Mouse (Mus musculus) cerebellum, adult 18-20 months (tissue): ENCODE results near the gene Nudcd3.

Experiments
- DNase-seq, 2 experiments: peaks; one replicate each; pipeline ENCODE4 v3.0.0; 2021

Nudcd3 gene

DNA sequence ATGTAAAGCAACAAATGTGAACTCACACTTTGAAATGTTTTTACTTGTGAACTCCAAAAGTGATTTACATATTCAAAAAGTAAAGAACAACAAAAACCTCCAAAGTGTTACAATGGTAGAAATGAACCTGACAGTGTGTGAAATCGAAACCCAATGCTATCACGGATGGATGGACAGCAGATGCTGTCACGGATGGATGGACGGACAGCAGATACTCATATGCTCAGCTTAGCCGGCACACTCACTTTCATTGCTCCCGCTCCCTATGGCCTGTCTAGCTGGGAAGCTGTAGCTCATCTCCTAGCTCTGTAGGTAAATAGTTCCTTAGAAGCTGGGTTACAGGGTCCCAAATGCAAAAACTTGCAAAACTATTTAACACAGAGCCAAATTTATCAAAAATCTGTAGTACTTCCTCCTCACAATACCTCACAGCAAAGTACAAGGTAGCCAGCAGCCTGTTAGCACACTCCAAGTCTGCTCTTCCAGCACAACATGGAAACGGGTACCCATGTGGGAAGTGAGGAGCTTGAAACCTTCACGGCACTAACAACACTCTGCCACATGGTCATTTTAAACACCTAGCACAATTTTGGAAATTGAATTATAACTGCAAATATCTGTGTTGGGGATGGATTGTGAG is 22.3 kb downstream of the Nudcd3 start:
- DNase-seq = no peak

DNA sequence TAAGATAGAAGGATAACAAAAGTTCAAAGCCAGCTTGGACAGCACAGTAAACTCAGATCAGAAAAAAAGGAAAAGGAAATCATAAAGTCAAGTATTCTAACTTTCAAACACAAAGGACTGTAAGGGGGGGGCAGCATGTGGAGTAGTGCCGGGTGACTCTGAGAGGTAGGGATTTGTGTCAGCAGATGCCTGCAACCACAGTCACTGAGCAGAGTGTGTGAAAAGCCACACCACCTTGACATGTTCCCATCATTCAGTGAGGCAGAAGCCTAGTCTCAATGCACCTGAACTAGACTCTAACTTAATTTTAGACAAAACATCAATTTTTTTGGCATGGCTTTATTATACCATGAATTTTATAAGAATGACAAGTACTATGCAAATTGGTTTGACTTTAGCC is 24.7 kb downstream of the Nudcd3 start:
- no peak for DNase-seq

DNA sequence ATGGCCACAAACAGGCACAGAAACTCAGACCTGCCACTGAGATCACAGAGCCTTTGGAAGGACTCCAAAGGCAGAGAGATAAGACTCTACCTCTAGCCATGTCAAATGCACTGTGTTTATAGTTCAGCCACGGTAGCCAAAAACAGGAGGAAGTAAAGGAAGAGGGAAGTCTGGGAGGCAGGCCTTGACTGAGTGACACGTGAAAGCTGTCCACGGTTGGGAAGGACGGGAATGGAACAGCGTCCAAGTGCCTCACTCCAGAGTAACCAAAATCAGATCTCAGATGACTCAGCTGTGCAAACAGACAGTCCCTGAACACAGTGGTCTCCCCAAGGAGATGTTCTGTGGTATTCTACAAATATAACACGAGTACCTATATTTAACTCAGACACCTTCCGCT is 25.5 kb downstream of the Nudcd3 start:
- DNase-seq = peak in 1 of 2 experiments; percentile 39

DNA sequence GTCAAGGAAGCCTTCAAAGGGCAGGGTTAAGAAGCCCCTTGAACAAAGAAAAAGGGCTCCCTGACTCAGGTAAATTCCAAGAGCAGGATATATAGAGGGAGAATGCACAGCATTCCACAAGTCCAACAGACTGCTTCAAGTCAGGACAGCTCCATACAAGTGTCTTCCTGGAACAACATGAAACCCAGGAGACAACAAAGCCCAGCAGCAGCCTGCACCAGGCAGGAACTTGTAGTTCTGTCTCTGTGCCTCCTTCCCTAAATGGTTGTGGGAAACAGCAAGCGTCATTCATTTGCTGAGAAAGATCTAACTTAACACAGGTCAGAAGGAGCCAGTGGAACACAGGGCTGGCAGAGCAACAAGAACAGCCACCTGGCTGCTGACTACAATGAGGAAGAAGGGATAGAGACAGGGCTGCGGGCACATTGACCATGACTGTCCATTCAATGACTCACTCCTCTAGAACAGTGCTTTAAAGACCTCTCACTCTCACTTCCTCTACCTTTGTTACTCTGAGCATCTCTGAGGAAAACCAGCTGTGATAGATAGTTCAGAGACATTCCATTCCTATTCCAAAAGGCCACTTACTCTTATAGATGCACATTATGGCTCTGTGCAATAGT is 31.1 kb downstream of the Nudcd3 start:
- DNase-seq = peak in 1 of 2 experiments; percentile 56

DNA sequence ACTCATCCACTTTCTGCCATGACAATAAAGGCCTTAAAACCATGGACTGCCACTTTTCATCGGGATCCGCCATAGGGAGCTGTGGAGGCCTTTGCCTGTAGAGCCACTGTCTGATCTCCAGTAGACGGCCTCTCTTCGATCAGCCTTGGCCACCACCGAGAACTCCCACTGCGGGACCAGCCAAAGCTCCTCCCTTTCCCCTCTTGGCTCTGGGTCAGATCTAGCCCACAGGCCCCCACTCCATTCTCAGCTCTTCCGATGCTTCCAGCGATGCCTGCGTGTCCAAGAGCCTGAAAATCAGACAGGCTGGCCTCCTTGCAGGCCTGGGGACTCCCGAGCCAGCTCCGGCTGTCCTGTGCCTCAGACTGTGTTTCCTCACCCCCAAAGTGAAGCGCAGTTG is 33.9 kb downstream of the Nudcd3 start:
- DNase-seq = no peak

DNA sequence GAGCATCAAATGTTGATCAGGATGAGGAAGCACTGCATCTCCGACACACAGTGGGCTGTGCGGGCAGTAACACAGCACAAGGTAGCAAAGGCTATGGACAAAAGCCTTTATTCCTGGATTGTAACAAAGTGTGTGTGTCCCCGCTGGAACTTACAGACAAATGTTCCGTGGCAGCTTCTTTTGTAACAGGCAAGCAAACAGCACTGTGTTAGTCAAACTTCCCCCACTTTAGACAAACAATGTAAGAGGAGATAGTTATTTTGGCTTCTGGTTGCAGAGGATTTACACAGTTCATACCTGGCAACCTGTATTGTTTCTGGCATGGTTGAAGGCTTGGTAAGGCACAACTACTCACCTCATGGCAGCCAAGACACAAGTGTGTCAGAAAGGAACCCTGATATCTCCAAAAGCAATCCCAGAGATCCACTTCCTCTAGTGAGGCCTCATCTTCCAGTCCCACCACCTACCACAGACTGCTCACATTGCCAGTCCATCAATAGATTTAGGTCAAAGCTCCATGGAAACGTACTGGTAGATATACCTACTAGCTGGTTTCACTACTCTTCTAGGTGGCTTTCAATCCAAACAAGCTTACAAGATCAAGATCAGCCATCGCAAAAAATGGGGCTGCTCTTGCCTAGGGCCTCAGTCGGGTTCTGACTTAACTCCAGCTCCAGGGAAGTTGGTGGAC is 34.7 kb downstream of the Nudcd3 start:
- DNase-seq = no peak

DNA sequence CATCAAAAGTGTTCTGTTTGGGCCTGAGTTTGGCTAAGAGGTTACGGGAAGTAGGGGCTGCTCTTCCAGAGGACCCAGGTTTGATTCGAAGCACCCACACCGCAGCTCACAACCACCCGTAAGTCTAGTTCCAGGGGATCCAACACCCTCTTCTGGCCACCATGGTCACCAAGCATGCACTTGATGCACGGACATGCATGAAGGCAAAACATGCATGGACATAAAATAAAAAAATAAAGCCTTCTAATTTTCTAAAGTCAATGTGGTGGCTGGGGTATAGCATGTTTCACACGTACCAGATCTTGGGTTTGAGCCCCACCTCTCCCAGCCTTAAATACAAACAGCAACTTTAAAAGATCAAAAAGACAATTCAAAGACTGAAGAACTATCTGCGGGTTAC is 35.4 kb downstream of the Nudcd3 start:
- DNase-seq = no peak

DNA sequence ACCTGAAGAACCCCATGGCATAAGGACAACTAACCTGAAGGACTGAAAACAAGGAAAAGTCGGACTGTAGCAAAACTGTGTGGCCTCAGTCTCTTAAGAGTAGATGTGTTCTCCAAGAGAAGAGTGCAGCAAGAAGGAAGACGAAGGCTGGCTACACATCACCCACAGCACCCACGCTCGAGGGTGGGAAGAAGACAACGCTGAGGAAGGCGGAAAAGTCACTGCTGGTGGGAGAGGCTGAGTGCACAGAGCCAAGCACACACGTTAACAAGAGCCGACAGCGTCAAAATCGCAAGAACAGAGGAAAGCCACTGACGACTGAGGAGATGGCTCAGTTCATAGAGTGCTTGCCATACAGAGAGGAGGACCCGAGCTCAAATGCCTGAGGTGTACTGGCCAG is 36.5 kb downstream of the Nudcd3 start:
- DNase-seq = no peak

DNA sequence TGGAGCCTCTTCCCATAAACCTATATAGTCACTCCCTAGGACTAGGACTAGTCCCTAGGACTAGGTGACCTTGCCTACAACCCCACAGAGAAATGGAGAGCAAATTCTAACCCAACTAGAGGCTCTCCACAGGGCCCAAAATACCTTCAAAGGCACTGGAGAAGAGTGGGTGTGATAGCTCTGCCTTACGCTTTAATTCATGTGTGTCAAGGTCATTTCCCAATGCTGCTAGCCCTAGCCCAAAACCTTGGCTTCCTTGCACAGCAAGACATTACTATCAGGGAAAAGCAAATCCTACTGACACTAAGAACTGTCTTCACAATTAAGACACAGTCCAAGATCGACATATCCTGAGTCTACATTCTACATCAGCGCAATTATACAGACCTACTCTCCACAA is 37.2 kb downstream of the Nudcd3 start:
- DNase-seq = no peak

DNA sequence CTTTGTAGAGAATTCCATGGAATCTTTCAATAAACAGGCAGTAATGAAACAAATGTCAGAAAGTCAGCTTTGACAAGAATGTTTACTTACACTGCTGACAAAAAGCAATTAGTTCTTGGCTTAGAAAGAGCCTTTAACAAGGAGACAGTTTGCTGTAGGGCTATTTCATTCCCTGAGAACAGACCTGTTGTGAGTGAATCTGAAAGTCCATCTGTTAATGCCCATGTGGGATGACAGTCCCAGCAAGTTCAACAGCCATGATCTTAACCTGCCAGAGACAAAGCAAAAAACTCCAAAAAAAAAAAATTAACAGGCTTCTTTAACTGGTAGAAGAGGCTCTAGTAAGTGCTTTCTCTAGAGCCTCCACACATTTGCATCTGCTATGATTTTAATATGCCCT is 38.7 kb downstream of the Nudcd3 start:
- peak in 1 of 2 experiments; percentile 41 for DNase-seq

DNA sequence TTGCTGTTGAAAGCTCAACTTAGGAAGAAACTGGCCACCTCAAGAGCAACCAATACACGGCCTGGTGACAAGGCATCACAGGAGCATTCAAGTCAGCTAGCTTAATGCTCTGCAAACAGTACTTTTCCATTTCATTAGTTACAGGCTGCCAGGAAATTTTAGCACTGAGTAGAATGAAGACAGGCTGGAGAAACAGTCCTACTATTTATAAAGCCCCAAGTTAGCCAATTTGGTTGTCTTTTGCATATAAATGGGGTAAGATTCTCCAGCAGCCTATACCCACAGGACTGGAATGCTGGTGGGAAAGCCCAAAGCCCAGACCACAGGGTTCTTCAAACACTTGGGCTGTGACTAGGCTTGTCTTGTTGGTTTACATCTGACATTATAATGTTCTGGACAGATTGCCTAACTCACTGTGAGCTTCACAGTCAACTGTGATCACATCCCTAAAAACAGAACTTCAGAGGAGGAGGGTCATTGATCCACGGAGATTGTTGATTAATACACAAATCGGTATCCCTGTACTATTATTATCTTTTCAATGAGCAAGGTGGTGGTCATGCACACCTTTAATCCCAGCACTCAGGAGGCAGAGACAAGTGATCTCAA is 39.4 kb downstream of the Nudcd3 start:
- no peak for DNase-seq

DNA sequence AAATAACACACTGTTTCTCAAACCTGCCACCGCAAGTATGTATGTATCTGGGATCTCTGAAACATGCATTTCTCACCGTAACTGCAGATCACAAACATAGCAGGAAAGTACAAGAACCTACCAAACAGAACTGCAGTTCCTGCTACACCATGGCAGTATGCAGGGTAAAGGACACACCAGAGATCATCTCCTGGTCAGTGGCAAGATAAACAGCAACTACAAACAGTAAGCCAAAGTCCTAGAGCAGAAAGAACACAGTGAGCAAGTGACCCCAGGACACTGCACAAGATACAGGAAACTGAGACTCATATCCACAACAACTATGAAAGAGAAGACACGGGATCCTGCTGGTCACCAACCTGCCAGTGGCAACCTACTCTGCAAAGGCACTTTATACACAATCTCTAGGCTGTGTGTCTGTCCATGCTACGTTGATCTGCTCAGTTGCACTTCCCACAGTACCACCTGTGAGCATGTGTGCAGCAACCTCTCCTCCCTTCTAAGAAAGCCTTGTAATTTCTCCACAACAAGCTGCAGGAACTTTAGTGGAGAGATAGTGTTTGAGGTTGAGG is 40.4 kb downstream of the Nudcd3 start:
- no peak for DNase-seq

DNA sequence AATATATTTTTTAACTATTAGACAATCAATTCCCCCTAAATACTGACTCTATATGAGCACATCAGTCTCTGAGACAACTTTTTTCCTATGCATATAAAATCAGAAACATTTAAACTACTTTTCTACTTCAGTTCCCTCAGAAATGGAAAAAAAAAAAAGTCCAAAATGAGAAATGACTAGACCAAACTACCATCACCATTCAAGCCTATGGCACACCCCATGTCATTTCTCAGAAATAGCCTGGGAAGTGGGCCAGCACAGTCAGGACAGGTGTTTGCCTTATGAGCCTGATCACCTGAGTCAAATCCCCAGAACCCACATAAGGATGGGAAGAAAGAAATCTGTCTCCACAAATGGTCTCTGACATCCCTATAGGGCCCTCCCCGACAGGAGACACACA is 41.7 kb downstream of the Nudcd3 start:
- no peak for DNase-seq

DNA sequence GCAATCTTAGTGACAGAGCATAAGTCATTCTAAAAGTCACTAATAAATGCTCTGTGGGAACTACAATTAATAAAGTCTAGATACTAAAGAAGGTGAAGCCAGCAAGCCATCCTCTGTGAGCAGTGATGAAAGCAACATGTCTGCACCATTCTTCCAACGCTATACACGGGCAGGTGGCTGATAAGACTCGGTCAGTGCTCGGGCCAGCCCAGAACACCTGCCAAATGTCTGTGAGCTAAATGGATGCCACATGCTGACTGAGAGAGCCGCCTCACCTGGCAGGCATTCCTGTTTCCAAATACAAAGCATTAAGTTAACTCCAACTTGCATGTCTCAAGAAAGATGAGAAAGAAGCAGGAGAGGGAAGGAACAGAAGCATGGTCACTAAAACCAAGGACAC is 43.1 kb downstream of the Nudcd3 start:
- DNase-seq = peak; percentile 81 to 90

DNA sequence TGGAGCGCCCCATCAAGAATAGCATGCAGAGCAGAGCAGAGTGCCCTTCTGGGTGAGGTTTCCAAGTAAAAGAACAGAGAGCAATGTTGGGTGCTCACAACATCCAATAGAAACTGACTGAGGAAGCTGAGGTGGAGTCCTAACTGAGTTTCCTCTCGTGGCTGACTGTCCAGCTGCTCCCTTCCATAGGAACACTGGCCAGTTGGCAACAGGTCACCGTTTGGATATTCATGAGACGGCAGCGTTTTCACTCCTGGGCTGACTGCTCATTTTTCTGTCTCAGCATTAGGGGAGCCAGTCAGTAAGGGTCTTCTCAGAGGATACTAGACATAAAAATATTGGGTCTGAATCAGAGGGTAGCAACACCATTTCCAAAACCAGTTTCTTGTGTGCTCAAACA is 43.6 kb downstream of the Nudcd3 start:
- peak in 1 of 2 experiments; percentile 28 for DNase-seq

DNA sequence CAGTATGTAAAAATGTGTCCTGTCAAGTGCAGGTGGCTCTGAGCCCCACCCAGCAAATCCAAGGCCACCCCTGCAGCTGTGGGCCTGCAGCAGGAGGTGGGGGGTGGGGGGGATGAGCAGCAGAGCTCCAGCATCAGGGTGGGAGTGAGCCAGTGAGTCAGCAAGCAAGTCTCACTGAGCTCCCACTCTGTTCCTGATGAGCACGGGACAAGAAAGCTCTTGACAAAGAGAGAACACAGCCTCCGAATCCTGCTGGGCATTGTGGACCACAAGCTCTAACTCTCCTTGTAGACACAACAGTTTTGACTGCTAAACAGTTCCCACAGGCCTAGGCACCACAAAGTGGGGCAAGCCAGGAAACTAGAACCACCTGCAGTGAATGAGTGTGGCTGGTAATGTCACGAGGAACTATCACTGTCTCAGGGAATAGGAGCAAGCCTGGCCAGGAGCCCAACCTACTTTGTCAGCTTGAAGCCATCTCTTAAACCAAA is 46.0 kb downstream of the Nudcd3 start:
- peak; percentile 36 to 44 for DNase-seq

DNA sequence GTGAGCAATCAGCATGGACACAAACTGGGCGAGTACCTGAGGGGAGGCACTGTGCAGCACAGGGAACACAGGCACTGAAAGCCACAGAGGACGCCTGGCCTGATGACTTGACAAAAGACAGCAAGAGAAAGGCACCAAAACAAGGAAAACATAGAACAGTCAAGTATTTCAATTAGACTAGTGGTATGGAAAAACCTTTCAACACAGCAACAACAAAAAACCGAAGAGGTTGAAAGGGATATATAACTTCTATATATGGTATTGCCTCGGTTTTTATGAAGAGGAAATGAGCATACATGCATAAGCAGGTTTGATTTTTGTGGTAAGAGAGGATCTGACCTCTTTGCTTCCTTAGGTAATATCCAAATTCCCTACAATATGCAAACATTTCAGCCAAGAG is 47.4 kb downstream of the Nudcd3 start:
- DNase-seq = no peak

DNA sequence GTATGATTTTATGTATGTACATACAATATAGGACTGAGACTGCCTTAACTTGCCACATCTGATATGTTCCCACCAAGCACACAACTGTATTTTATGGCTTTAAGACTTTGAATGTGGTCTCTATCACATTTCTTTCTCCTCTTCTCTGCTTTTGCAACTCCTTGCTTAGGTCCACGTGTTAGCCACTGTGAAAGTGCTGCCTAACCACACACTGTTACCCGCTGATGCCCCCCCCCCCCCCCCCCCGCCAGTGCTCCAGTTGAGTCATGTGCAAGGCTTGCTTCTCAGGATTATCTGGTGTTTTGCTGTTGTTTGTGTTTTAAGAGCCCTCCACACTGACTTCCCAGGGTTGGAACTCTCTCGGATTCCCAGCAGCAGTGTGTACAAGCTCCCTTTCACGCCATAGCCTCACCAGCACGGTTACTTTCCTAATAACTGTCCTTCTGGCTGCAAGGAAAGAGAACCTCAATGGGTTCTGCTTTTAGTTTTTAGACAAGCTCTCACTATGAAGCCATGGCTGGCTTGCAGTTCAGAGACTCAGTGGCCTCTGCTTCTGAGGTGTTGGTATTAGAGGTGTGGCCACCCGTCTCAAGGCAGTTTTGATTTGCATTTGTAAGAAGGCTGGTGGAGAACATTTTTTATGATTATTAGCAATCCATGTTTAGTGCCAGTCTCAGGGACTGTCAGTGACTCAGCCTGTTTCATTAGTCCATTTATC is 61.8 kb downstream of the Nudcd3 start:
- no peak for DNase-seq

DNA sequence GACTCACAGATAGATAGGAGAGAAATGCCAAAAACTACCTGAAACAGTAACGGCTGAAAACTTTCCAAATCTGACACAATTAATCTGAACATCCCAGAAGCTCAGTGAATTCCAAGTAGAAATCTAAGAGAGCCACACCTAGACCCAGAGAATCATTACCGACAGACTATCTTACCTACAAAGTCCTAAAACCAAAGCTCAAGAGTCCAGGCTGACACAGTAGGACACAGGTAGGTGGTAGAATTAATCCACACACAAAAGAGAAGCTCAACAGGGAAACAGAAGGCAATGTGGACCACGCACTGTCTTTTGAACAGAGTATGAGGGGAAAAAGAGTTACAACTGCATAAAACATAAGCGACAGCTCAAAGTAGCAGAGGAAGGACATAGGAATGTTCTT is 67.3 kb downstream of the Nudcd3 start:
- DNase-seq = no peak

DNA sequence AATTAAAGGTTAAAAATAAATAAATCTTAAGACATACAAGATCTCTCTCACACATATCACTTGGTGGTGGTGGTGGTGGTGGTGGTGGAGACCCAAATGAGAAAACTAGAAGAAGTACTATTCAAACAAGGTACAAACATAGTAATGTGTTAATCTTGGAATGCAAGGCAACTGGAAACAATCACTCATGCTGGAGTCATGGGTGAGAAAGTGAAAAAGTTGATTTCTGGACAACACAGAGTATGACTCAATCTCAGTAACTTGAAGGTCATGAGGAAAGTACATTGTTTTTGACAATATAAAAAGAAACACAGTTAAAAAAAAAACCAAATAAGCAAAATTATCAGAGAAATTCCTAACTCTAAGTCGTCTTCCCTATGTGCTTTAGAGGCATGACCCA is 69.6 kb downstream of the Nudcd3 start:
- no peak for DNase-seq

DNA sequence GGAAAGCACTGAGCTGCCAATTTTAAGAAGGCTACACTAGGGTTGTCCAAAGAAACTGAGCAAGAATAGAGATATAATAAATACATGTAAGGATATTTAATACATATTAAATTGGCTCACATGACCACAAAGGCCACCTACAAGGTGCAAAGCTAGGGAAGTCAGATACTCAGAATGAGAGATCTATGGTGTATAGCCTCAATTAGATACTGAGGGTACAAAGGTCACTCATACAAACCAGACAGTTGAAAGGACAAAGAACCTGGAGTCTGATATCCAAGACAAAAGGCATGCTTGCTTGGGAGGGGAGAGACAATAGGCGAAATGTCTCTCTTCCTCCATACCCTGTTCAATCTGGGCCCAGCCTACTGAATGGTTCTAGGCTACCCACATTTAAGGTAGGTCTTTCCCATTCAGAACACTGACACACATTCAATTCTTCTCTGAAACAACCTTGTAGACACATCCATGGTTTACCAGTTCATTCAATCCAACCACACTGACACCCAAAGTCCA is 76.6 kb downstream of the Nudcd3 start:
- DNase-seq = no peak

DNA sequence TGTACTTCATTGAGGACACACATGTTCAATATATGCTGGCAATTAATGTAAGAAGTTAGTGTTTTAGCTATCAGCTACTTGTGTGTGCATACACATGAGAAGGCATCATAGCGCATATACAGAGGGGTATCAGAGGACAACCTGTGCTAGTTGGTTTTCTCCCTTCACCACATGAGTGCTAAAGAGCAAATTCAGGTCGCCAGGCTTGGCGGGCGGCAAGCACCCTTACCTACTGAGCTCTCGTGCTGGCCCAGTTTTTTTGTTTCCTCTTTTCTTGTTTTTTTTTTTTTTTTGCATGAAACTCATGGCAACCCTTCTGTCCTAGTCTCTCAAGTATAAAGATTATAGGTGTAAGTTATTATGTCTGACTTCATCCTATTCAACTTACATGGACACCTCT is 77.6 kb downstream of the Nudcd3 start:
- no peak for DNase-seq

DNA sequence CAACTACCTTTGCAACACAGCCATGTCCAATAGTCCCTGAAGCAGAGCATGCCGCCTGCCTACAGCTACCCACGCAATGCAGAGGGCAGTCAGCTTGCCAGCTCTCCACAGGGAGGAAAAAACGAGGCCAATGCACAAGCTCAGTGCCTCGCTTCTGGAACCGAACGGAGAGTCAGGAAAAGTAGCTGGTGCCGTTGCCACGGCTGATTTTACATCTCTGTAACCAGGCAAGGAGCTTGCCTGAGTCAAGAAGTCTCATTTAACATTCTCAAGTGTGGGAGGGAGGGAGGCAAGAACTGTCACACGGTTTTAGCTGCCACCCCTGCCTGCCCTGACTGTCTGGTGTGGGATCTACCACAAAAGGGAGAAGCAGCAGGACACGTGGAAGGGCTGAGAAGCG is 79.6 kb downstream of the Nudcd3 start:
- DNase-seq = peak; percentile 94 to 97
